9 mouse cellular contexts compared by ENCODE assay signal in the genomic region with DNA sequence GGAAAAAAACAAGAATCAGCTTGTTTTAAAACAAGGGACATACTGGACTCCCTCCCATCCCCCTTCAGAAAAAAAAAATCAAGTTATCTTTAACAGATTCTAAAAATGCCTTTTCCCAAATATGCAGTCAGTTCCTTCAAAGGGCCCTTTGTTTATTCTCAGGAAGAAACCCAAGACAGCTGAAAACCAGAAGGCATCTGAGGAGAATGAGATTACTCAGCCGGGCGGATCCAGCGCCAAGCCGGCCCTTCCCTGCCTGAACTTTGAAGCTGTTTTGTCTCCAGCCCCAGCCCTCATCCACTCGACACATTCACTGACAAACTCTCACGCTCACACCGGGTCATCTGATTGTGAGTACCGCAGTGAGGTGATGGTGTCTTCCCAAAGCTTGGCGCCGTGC.
A peak's percentile ranks its signal among the peaks of the same experiment; 100 is the strongest.
DNase-seq lines count a peak whose midpoint lies in the region; ATAC-seq lines count a peak whose summit lies in the region.
"Had no signal": no experiment of that assay in that cellular context is flagged by ENCODE, and none has a peak within 500 bp of the region (broad histone marks: within the 10 kb centered on the region; RNA-seq: fewer than 3 reads in every experiment).

No protein-coding gene starts in this region.

- no peak overlapping the region; the same call in 1 of the 2 replicates for H3K4me2 ChIP-seq in intestine, embryonic 14.5 days (ENCODE audit: low read length)
- 0 out of 2 replicates have a peak overlapping the region, but pooled peaks have one; percentile 17 for H3K4me2 ChIP-seq in stomach, embryonic 16.5 days (ENCODE audit: low read depth, low read length)

- H3K4me1 ChIP-seq in intestine, embryonic 14.5 days (replicated peaks; ENCODE audit: control insufficient read depth, insufficient read depth, low read length) = peaks cover 18% of the 10 kb centered on the region; the same call in 1 of the 2 replicates
- peaks cover 21% of the 10 kb centered on the region for H3K4me1 ChIP-seq in stomach, embryonic 16.5 days (ENCODE audit: control insufficient read depth, insufficient read depth, low read length)

- H3K36me3 ChIP-seq in intestine, embryonic 14.5 days (ENCODE audit: control insufficient read depth, insufficient read depth, low read length) = no peaks in the 10 kb centered on the region
- no peaks in the 10 kb centered on the region for H3K36me3 ChIP-seq in stomach, embryonic 16.5 days (ENCODE audit: control insufficient read depth, insufficient read depth, low read length)

- no peaks in the 10 kb centered on the region for H3K27me3 ChIP-seq in intestine, embryonic 14.5 days (replicated peaks; ENCODE audit: control insufficient read depth, insufficient read depth, low read length)
- H3K27me3 ChIP-seq in stomach, embryonic 16.5 days (ENCODE audit: control insufficient read depth, insufficient read depth, low read length) = no peaks in the 10 kb centered on the region
- H3K27me3 ChIP-seq: Patski had no signal

- peak overlapping the region; percentile 79 for H3K27ac ChIP-seq in intestine, embryonic 14.5 days (ENCODE audit: low read depth)
- peak overlapping the region; percentile 82 for H3K27ac ChIP-seq in stomach, embryonic 16.5 days (ENCODE audit: low read length)

- 8% methylated on average over 10 of the region's 10 CpGs for WGBS in intestine, embryonic 14.5 days
- WGBS in stomach, embryonic 16.5 days = 15% methylated on average over 10 of the region's 10 CpGs

- H3K9me3 ChIP-seq in intestine, embryonic 14.5 days (ENCODE audit: control insufficient read depth, low read length) = no peaks in the 10 kb centered on the region
- H3K9me3 ChIP-seq in stomach, embryonic 16.5 days (replicated peaks; ENCODE audit: control insufficient read depth, low read length) = no peaks in the 10 kb centered on the region

- ATAC-seq in intestine, embryonic 14.5 days (replicated peaks; ENCODE audit: low FRiP score, low TSS enrichment, low read depth) = peak; percentile 67; the same call in 1 of the 2 replicates
- ATAC-seq in stomach, embryonic 16.5 days (ENCODE audit: insufficient read depth, low FRiP score) = peak; percentile 64; the same call in 1 of the 2 replicates
- no peak for ATAC-seq in erythroblast, adult 5-6 weeks (replicated peaks; ENCODE audit: low FRiP score, poor library complexity, severe bottlenecking)
- ATAC-seq: Patski had no signal

- H3K4me3 ChIP-seq in intestine, embryonic 14.5 days (ENCODE audit: low read depth, low read length) = no peak overlapping the region
- no peak overlapping the region for H3K4me3 ChIP-seq in stomach, embryonic 16.5 days (replicated peaks; ENCODE audit: low read length)

- H3K9ac ChIP-seq in intestine, embryonic 14.5 days (ENCODE audit: low read length) = no peak overlapping the region
- H3K9ac ChIP-seq in stomach, embryonic 16.5 days (ENCODE audit: low read length) = no peak overlapping the region

- peak; percentile 47 to 63 for DNase-seq in layer of hippocampus, postnatal 10 days (ENCODE audit: low spot score in 2 of 2)
- DNase-seq in layer of hippocampus, postnatal 25 days (ENCODE audit: extremely low spot score in 1 of 2, low spot score in 1 of 2) = no peak
- peak; percentile 63 for DNase-seq in embryo, embryonic 10 days (ENCODE audit: low spot score)
- DNase-seq in gastrocnemius, postnatal 4 days (ENCODE audit: low spot score in 2 of 2) = peak; percentile 65 to 72
- peak; percentile 68 for DNase-seq in intestine, embryonic 14.5 days (ENCODE audit: low spot score)
- DNase-seq in lung, postnatal 10 days = peak; percentile 89

Comparison
In these comparisons a context has a peak if more than half of its experiments do, and no peak if none do; other contexts are left out.
1. DNase-seq: peak in layer of hippocampus, postnatal 10 days (2 of 2), embryo, embryonic 10 days (single experiment), gastrocnemius, postnatal 4 days (2 of 2), intestine, embryonic 14.5 days (single experiment) and lung, postnatal 10 days (single experiment); none in layer of hippocampus, postnatal 25 days (0 of 2).